Mouse (Mus musculus): ENCODE data around the gene Irf5. TPM values are rescaled to one million over a fixed set of nuclear protein-coding genes. Genes with fewer than 3 reads are reported as not detected.
"Not testable (repeated sequence)": the region's sequence is repeated elsewhere in the genome, so short reads cannot be mapped to it uniquely, and the experiment has no call there.

The Irf5 gene
- polyA plus RNA-seq, 1 experiment from 2014 or later = 24.9 TPM

GRCm38 (mm10) chr6:29529444-29529820 is 3.0 kb downstream of the Irf5 start:
- Histone ChIP-seq H3K36me3 (peaks cover 24% of the 10 kb centered on the region), H3K4me1 (peaks cover 52% of the 10 kb centered on the region), H3K4me3 (peak overlapping the region; percentile 73), H3K9me3 (no peaks in the 10 kb centered on the region), H3K27ac (peak overlapping the region; percentile 60), H3K27me3 (ENCODE audit: insufficient read depth, poor library complexity, severe bottlenecking) (peaks cover 39% of the 10 kb centered on the region)
- WGBS = 48% methylated on average over 2 of the region's 2 CpGs
- DNase-seq (ENCODE audit: low spot score) = no peak

GRCm38 (mm10) chr6:29530050-29530449 is 3.6 kb downstream of the Irf5 start:
- Histone ChIP-seq H3K27me3 (ENCODE audit: insufficient read depth, poor library complexity, severe bottlenecking) (peaks cover 39% of the 10 kb centered on the region), H3K27ac (peak overlapping the region; percentile 60), H3K36me3 (peaks cover 30% of the 10 kb centered on the region), H3K4me1 (peaks cover 53% of the 10 kb centered on the region), H3K4me3 (no peak overlapping the region), H3K9me3 (no peaks in the 10 kb centered on the region)
- 62% methylated on average over 4 of the region's 4 CpGs for whole genome bisulfite sequencing
- no peak for DNase-seq (ENCODE audit: low spot score)

GRCm38 (mm10) chr6:29535316-29535715 is 8.9 kb downstream of the Irf5 start:
- peak overlapping the region; percentile 59; the same call in 1 of the 2 replicates for H3K27ac ChIP-seq
- H3K9me3 ChIP-seq = no peaks in the 10 kb centered on the region

GRCm38 (mm10) chr6:29536651-29537193 is 10.3 kb downstream of the Irf5 start:
- no peak overlapping the region for H3K27ac ChIP-seq
- H3K27me3 ChIP-seq (ENCODE audit: insufficient read depth, poor library complexity, severe bottlenecking) = no peaks in the 10 kb centered on the region
- peaks cover 70% of the 10 kb centered on the region for H3K36me3 ChIP-seq
- H3K4me3 ChIP-seq = no peak overlapping the region
- no peak for DNase-seq (ENCODE audit: low spot score)
- peaks cover 3% of the 10 kb centered on the region; the same call in 1 of the 2 replicates for H3K4me1 ChIP-seq
- WGBS = 73% methylated on average over 4 of the region's 4 CpGs
- H3K9me3 ChIP-seq = no peaks in the 10 kb centered on the region

More at GRCm38 (mm10) chr6:29535316-29535715, 8.9 kb downstream of the Irf5 start:
- no peak for DNase-seq (ENCODE audit: low spot score)
- Histone ChIP-seq H3K4me3 (no peak overlapping the region), H3K36me3 (peaks cover 67% of the 10 kb centered on the region), H3K4me1 (peaks cover 10% of the 10 kb centered on the region), H3K27me3 (ENCODE audit: insufficient read depth, poor library complexity, severe bottlenecking) (peaks cover 9% of the 10 kb centered on the region)
- 57% methylated on average over 6 of the region's 6 CpGs for WGBS

GRCm38 (mm10) chr6:29537221-29537620 is 10.8 kb downstream of the Irf5 start:
- DNase-seq (ENCODE audit: low spot score) = no peak
- Histone ChIP-seq H3K4me1 (peaks cover 3% of the 10 kb centered on the region; the same call in 1 of the 2 replicates), H3K27ac (no peak overlapping the region), H3K27me3 (ENCODE audit: insufficient read depth, poor library complexity, severe bottlenecking) (no peaks in the 10 kb centered on the region), H3K36me3 (peaks cover 70% of the 10 kb centered on the region), H3K9me3 (no peaks in the 10 kb centered on the region), H3K4me3 (no peak overlapping the region)
- WGBS = 81% methylated on average over 3 of the region's 3 CpGs

- Histone ChIP-seq H3K36me3 (peaks cover 81% of the 10 kb centered on the region), H3K27ac (no peak overlapping the region), H3K4me1 (peaks cover 2% of the 10 kb centered on the region; the same call in 1 of the 2 replicates), H3K4me3 (no peak overlapping the region), H3K9me3 (no peaks in the 10 kb centered on the region), H3K27me3 (ENCODE audit: insufficient read depth, poor library complexity, severe bottlenecking) (no peaks in the 10 kb centered on the region)
- no peak for DNase-seq (ENCODE audit: low spot score)
- 87% methylated on average over 8 of the region's 8 CpGs for WGBS
Observed at GRCm38 (mm10) chr6:29539502-29539901, 13.1 kb downstream of the Irf5 start.

GRCm38 (mm10) chr6:29540223-29540622 is 13.8 kb downstream of the Irf5 start:
- Histone ChIP-seq H3K27me3 (ENCODE audit: insufficient read depth, poor library complexity, severe bottlenecking) (no peaks in the 10 kb centered on the region), H3K27ac (no peak overlapping the region), H3K36me3 (peaks cover 82% of the 10 kb centered on the region), H3K4me3 (no peak overlapping the region), H3K9me3 (no peaks in the 10 kb centered on the region), H3K4me1 (no peaks in the 10 kb centered on the region; the same call in 1 of the 2 replicates)
- 89% methylated on average over 6 of the region's 6 CpGs for WGBS
- no peak for DNase-seq (ENCODE audit: low spot score)

- no peaks in the 10 kb centered on the region for H3K4me1 ChIP-seq
- no peaks in the 10 kb centered on the region for H3K9me3 ChIP-seq
- H3K27ac ChIP-seq = no peak overlapping the region
- H3K4me3 ChIP-seq = no peak overlapping the region
- DNase-seq (ENCODE audit: low spot score) = no peak
- WGBS = 87% methylated on average over 1 of the region's 1 CpGs
- H3K27me3 ChIP-seq (ENCODE audit: insufficient read depth, poor library complexity, severe bottlenecking) = no peaks in the 10 kb centered on the region
- H3K36me3 ChIP-seq = peaks cover 82% of the 10 kb centered on the region
Observed at GRCm38 (mm10) chr6:29540956-29541355, 14.5 kb downstream of the Irf5 start.

- no peaks in the 10 kb centered on the region for H3K4me1 ChIP-seq
- 94% methylated on average over 2 of the region's 2 CpGs for WGBS
- no peaks in the 10 kb centered on the region for H3K27me3 ChIP-seq (ENCODE audit: insufficient read depth, poor library complexity, severe bottlenecking)
- no peak for DNase-seq (ENCODE audit: low spot score)
- H3K9me3 ChIP-seq = no peaks in the 10 kb centered on the region
- no peak overlapping the region for H3K4me3 ChIP-seq
- H3K27ac ChIP-seq = no peak overlapping the region
- peaks cover 86% of the 10 kb centered on the region for H3K36me3 ChIP-seq
Observed at GRCm38 (mm10) chr6:29545611-29546010, 19.2 kb downstream of the Irf5 start.

GRCm38 (mm10) chr6:29547582-29547981 is 21.2 kb downstream of the Irf5 start:
- DNase-seq (ENCODE audit: low spot score) = no peak
- Histone ChIP-seq H3K9me3 (no peaks in the 10 kb centered on the region), H3K27me3 (ENCODE audit: insufficient read depth, poor library complexity, severe bottlenecking) (no peaks in the 10 kb centered on the region), H3K4me3 (no peak overlapping the region), H3K36me3 (peaks cover 88% of the 10 kb centered on the region), H3K27ac (no peak overlapping the region), H3K4me1 (no peaks in the 10 kb centered on the region)

- Histone ChIP-seq H3K36me3 (peaks cover 88% of the 10 kb centered on the region), H3K27me3 (ENCODE audit: insufficient read depth, poor library complexity, severe bottlenecking) (no peaks in the 10 kb centered on the region), H3K9me3 (no peaks in the 10 kb centered on the region), H3K4me1 (no peaks in the 10 kb centered on the region), H3K27ac (no peak overlapping the region), H3K4me3 (no peak overlapping the region)
- 94% methylated on average over 1 of the region's 1 CpGs for WGBS
- no peak for DNase-seq (ENCODE audit: low spot score)
Observed at GRCm38 (mm10) chr6:29548086-29548485, 21.7 kb downstream of the Irf5 start.

GRCm38 (mm10) chr6:29552526-29552925 is 26.1 kb downstream of the Irf5 start:
- no peak overlapping the region for H3K4me3 ChIP-seq
- H3K9me3 ChIP-seq = no peaks in the 10 kb centered on the region
- no peaks in the 10 kb centered on the region for H3K27me3 ChIP-seq (ENCODE audit: insufficient read depth, poor library complexity, severe bottlenecking)
- no peak overlapping the region for H3K27ac ChIP-seq
- no peak for DNase-seq (ENCODE audit: low spot score)
- H3K4me1 ChIP-seq = no peaks in the 10 kb centered on the region
- 76% methylated on average over 2 of the region's 2 CpGs for WGBS
- H3K36me3 ChIP-seq = peaks cover 91% of the 10 kb centered on the region

GRCm38 (mm10) chr6:29557112-29557511 is 30.7 kb downstream of the Irf5 start:
- no peaks in the 10 kb centered on the region for H3K9me3 ChIP-seq
- H3K36me3 ChIP-seq = peaks cover 89% of the 10 kb centered on the region
- no peak overlapping the region for H3K27ac ChIP-seq
- H3K4me1 ChIP-seq = no peaks in the 10 kb centered on the region
- whole genome bisulfite sequencing = 90% methylated on average over 2 of the region's 2 CpGs
- no peak overlapping the region for H3K4me3 ChIP-seq
- H3K27me3 ChIP-seq (ENCODE audit: insufficient read depth, poor library complexity, severe bottlenecking) = no peaks in the 10 kb centered on the region
- no peak for DNase-seq (ENCODE audit: low spot score)

GRCm38 (mm10) chr6:29576388-29576787 is 50.0 kb downstream of the Irf5 start:
- H3K36me3 ChIP-seq = peaks cover 96% of the 10 kb centered on the region
- WGBS = 78% methylated on average over 3 of the region's 3 CpGs
- not testable (repeated sequence) for H3K4me3 ChIP-seq; H3K27ac ChIP-seq; H3K4me1 ChIP-seq; H3K9me3 ChIP-seq; DNase-seq (ENCODE audit: low spot score); H3K27me3 ChIP-seq (ENCODE audit: insufficient read depth, poor library complexity, severe bottlenecking)
